Mouse (Mus musculus): Measurements from ENCODE around the gene Iqschfp. TPM values are rescaled to one million over a fixed set of nuclear protein-coding genes. Genes with fewer than 3 reads are reported as not detected.
A peak's percentile ranks its signal among the peaks of the same experiment; 100 is the strongest.

Gene Iqschfp
- polyA plus RNA-seq, 1 experiment from 2014 or later, result 9.6 TPM

DNA sequence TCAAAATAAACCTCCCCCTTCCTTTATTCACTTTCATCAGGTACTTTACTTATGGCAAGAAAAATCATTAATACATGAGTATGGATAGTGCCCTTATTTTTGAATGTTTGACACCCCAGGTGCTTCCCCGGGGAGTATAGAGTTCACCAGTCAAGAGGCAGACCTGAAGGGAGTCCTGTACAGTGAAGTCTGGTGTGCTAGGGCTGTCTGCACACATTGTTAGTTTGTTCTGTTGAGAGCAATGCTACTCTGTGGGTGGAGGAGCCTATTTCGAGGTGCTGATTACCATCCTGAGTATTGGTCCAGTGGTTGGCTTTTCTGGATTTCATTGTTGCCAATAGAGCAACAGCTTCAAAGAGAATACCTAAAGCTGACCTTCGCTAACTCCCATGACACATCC is 26.1 kb downstream of the Iqschfp start:
- 0 out of 2 replicates have a peak overlapping the region, but pooled peaks have one; percentile 35 for H3K27ac ChIP-seq
- ATAC-seq, result peak; percentile 70
- H3K4me3 ChIP-seq (replicated peaks), result no peak overlapping the region
- H3K9ac ChIP-seq (replicated peaks), result no peak overlapping the region
- peaks cover 11% of the 10 kb centered on the region for H3K4me1 ChIP-seq (replicated peaks)
- peaks cover 14% of the 10 kb centered on the region for H3K27me3 ChIP-seq
- no peak overlapping the region for H3K4me2 ChIP-seq (replicated peaks)
- no peaks in the 10 kb centered on the region for H3K36me3 ChIP-seq
- 65% methylated on average over 3 of the region's 3 CpGs for WGBS
- H3K9me3 ChIP-seq, result no peaks in the 10 kb centered on the region

DNA sequence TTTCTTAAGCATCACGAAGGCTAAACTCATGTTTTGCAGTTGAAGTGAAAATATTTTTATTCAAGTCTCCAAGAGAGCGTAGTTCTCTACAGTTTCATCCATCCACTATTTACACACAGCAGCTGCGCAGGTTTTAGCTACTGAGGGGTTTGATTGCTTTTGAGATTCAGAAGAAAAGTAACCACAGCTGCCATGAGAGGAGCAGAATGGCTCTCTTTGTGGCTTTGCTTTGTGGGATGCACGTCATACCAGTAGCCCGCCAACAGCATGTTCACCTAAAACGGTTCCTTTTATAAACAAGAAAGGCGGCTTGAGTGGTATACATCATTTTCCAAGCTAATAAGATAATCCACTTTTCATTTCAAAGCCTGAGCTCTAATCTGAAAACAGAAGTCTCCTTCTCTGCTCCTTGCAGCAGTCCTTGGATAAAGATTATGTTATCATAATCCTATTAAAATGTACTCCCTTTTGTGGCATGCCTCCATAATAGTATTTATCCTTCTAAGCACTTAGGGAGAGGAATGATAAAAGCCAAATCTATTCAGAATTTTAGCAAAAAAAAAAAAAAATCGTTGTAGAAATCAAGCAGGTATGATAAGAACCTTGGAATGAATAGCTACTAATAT is 26.7 kb downstream of the Iqschfp start:
- no peak overlapping the region for H3K27ac ChIP-seq
- WGBS, result 31% methylated on average over 8 of the region's 8 CpGs

DNA sequence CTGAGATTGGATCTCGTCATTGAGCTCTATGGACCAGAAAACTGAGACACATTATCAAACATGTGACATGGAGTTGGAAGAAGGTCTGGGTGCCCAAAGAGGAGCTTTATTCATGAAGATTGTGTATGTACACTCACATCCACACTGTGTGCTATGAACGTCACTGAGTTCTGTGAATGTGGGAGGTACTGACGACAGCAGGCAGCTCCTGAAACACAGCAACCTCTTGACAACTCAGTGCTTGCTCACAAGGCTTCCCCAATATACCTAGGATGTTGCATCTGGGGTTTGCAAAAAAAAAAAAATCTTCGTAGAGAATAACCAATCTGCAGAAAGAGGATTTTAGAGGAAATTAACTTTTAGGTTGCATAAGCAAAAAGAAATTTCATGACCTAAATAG is 31.1 kb downstream of the Iqschfp start:
- 85% methylated on average over 4 of the region's 4 CpGs for WGBS

More for the DNA sequence above, 26.7 kb downstream of the Iqschfp start:
- peak; percentile 93 for ATAC-seq
- peaks cover 11% of the 10 kb centered on the region for H3K4me1 ChIP-seq (replicated peaks)
- H3K36me3 ChIP-seq, result no peaks in the 10 kb centered on the region
- H3K9me3 ChIP-seq, result peaks cover 1% of the 10 kb centered on the region; the same call in 1 of the 2 replicates
- H3K4me3 ChIP-seq (replicated peaks), result no peak overlapping the region
- H3K4me2 ChIP-seq (replicated peaks), result no peak overlapping the region
- peaks cover 15% of the 10 kb centered on the region for H3K27me3 ChIP-seq
- H3K9ac ChIP-seq (replicated peaks), result no peak overlapping the region

DNA sequence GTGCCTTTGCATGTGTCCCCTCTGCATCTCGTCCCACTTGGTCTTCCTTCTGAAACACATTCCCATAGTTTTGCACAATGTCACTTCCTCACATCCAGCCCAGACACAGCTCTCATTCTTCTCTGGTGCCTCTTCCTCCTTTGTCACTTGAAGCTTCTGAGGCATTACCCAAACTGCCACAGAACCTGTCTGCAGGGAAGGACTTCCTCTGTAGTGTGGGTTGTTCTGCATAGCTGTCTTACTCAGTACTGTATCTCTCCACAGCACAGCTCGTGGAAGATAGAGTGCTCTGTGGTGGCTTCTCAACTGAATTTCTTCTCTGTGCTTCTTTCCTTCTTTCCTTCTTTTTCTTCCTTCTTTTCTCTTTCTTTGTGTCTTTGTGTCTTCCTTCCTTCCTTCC is 33.4 kb downstream of the Iqschfp start:
- Histone ChIP-seq H3K27me3 (peaks cover 15% of the 10 kb centered on the region), H3K4me3 (replicated peaks) (no peak overlapping the region), H3K36me3 (no peaks in the 10 kb centered on the region), H3K27ac (no peak overlapping the region), H3K9ac (replicated peaks) (no peak overlapping the region), H3K4me2 (replicated peaks) (no peak overlapping the region), H3K4me1 (replicated peaks) (0 out of 2 replicates have a peak, but pooled peaks cover 3% of the 10 kb centered on the region), H3K9me3 (peaks cover 3% of the 10 kb centered on the region; the same call in 1 of the 2 replicates)
- no peak for ATAC-seq
- WGBS, result 79% methylated on average over 2 of the region's 2 CpGs

More for the DNA sequence above, 31.1 kb downstream of the Iqschfp start:
- Histone ChIP-seq H3K4me1 (replicated peaks) (peaks cover 7% of the 10 kb centered on the region), H3K36me3 (no peaks in the 10 kb centered on the region), H3K9me3 (peaks cover 3% of the 10 kb centered on the region; the same call in 1 of the 2 replicates), H3K27ac (no peak overlapping the region), H3K4me2 (replicated peaks) (no peak overlapping the region), H3K9ac (replicated peaks) (no peak overlapping the region), H3K27me3 (peaks cover 18% of the 10 kb centered on the region), H3K4me3 (replicated peaks) (no peak overlapping the region)
- no peak for ATAC-seq

DNA sequence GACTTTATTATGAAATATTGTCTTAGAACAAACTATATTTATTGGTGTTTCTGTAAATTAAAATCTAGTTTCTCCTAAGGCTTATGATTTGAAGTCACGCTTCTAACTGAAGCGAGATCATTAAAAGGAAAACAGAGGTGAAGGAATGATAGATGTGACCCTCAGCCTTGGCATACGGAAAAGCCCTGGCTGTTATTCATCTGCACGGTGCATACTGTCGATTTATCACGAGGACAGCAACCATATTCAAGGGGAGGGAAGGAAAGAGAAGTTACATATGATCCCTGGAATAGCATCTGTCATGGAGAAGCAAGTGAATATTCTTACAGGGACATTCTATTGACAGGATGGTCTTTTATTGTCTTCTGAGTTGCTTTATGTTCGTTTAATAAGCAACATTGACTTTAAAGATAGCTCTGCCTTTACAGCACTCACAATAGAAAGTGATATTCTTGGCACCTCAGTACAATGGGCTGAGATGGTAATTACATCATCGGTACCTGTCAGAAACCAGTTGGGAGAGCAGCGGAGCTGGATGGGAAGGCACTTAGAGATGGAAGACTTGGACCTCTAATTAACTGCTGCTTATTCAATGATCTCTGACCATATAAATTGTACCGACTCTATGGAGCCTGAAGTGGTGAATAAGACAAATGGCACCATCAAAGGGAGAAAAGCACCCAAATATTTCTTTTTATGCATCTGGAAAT is 38.5 kb downstream of the Iqschfp start:
- H3K27me3 ChIP-seq, result 0 out of 2 replicates have a peak, but pooled peaks cover 4% of the 10 kb centered on the region
- no peak overlapping the region for H3K4me2 ChIP-seq (replicated peaks)
- ATAC-seq, result no peak
- WGBS, result 80% methylated on average over 10 of the region's 10 CpGs
- H3K27ac ChIP-seq, result no peak overlapping the region
- no peaks in the 10 kb centered on the region for H3K9me3 ChIP-seq
- no peaks in the 10 kb centered on the region for H3K36me3 ChIP-seq
- 0 out of 2 replicates have a peak, but pooled peaks cover 3% of the 10 kb centered on the region for H3K4me1 ChIP-seq (replicated peaks)
- no peak overlapping the region for H3K9ac ChIP-seq (replicated peaks)
- H3K4me3 ChIP-seq (replicated peaks), result no peak overlapping the region

DNA sequence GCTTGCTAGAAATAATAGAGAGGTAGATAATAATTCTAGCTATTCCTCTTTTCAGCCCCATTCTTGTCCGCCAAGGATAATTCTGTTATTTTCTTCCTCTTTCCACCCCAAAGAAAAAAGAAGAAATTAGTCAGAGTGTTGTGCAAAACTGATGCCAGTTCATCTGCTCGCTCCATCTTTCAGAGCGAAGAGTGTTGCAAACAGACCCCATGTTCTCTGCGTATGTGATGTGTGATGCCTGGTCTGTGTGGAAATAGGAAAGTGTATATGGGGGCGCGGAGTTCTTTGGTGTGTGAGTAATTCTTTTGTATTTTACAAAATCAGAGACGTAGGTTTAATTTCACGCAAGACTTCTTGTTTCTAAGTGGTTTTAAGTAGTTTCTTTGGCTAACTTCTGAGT is 39.1 kb downstream of the Iqschfp start:
- H3K9ac ChIP-seq (replicated peaks), result no peak overlapping the region
- no peak for ATAC-seq
- no peak overlapping the region for H3K4me3 ChIP-seq (replicated peaks)
- H3K4me2 ChIP-seq (replicated peaks), result no peak overlapping the region
- no peaks in the 10 kb centered on the region for H3K36me3 ChIP-seq
- 0 out of 2 replicates have a peak, but pooled peaks cover 3% of the 10 kb centered on the region for H3K4me1 ChIP-seq (replicated peaks)
- H3K27me3 ChIP-seq, result 0 out of 2 replicates have a peak, but pooled peaks cover 4% of the 10 kb centered on the region
- WGBS, result 79% methylated on average over 8 of the region's 8 CpGs
- H3K27ac ChIP-seq, result no peak overlapping the region
- H3K9me3 ChIP-seq, result no peaks in the 10 kb centered on the region

DNA sequence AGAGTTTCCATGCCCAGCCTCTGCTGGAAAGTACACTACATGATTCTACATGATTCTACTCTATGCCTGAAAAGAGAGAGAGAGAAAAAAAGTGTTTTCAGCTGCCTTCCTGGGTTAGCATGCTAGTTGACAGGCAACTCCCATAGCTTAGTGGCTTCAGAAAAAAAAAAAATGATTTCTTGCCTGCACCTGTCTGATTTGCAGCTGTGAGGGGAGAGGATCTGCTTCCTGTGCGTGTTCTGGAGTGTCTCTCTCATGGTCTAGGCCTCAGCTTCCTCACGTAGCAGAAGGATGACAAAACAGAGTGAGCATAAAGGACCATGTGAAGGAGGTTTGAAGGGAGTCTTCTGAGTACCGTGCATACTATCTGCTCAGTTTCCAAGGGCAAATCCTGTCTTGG is 39.9 kb downstream of the Iqschfp start:
- H3K9ac ChIP-seq (replicated peaks), result no peak overlapping the region
- H3K9me3 ChIP-seq, result no peaks in the 10 kb centered on the region
- no peak for ATAC-seq
- no peaks in the 10 kb centered on the region for H3K36me3 ChIP-seq
- no peak overlapping the region for H3K4me2 ChIP-seq (replicated peaks)
- H3K4me3 ChIP-seq (replicated peaks), result no peak overlapping the region
- WGBS, result 83% methylated on average over 3 of the region's 3 CpGs
- 0 out of 2 replicates have a peak, but pooled peaks cover 6% of the 10 kb centered on the region for H3K27me3 ChIP-seq
- H3K27ac ChIP-seq, result no peak overlapping the region
- 0 out of 2 replicates have a peak, but pooled peaks cover 3% of the 10 kb centered on the region for H3K4me1 ChIP-seq (replicated peaks)

DNA sequence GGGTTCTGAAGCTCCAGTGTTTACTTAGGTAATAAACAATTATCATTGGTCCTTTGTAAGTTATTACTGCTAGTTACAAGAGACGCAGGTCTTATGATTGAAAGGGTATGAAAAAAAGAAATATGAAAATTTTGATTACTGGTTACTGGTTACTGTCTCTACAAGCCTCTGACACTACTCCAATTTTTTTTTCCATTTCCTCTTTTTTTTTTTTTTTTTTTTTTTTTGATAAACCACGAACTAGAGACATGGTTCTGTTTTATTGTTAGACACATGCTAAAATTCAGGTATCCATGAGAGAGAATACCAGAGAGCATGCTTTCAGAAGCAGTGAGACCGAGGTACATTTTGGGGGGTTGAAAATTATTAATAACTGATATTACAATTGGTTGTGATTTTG is 43.8 kb downstream of the Iqschfp start:
- no peak overlapping the region for H3K4me3 ChIP-seq (replicated peaks)
- H3K9ac ChIP-seq (replicated peaks), result no peak overlapping the region
- no peaks in the 10 kb centered on the region for H3K4me1 ChIP-seq (replicated peaks)
- WGBS, result 87% methylated on average over 3 of the region's 3 CpGs
- H3K27ac ChIP-seq, result no peak overlapping the region
- H3K27me3 ChIP-seq, result 0 out of 2 replicates have a peak, but pooled peaks cover 2% of the 10 kb centered on the region
- H3K9me3 ChIP-seq, result no peaks in the 10 kb centered on the region
- H3K36me3 ChIP-seq, result no peaks in the 10 kb centered on the region
- H3K4me2 ChIP-seq (replicated peaks), result no peak overlapping the region
- no peak for ATAC-seq

DNA sequence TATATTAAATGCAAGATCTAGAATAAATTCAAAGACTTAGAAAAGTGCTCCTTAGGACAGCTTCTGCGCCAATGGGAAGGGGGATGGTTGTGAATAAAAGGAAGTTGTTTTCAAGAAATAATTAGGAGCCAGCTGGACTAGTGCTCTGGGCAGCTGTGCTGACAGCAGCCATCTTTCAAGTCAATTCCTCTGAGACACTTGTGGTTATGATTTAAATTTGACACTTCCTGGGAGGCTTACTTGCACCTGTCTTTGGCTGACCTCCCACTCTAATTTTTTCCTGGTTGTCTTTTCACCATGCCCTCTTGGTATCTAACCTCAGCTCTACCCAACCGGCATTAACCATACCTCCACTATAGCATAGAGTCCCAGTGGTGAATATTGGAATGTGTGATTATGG is 55.0 kb downstream of the Iqschfp start:
- 63% methylated on average over 2 of the region's 2 CpGs for WGBS
- Histone ChIP-seq H3K27me3 (no peaks in the 10 kb centered on the region), H3K4me2 (replicated peaks) (no peak overlapping the region), H3K36me3 (no peaks in the 10 kb centered on the region), H3K4me3 (replicated peaks) (no peak overlapping the region), H3K9me3 (no peaks in the 10 kb centered on the region), H3K9ac (replicated peaks) (no peak overlapping the region), H3K4me1 (replicated peaks) (peaks cover under 1% of the 10 kb centered on the region), H3K27ac (no peak overlapping the region)
- ATAC-seq, result no peak

DNA sequence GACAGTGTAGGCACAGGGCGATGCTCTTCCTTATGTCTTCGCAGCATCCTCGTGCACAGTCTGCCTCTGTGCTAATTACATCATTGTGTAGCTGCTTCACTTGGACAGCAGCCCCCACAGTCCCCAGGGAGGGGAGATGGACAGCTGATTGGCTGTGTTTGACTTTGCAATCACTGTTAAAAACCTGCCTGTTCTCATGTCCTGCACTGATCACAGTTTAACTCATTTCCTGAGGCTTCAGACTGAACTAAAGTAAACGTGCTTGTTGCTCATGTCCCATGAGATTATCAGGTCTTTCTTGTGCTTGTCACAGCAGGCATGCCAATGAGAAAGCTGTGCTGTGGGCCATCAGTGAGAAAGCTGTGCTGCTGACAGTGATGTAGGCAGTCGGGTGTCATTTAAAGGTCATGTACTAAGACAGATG is 60.5 kb downstream of the Iqschfp start:
- WGBS, result 34% methylated on average over 5 of the region's 5 CpGs
- Histone ChIP-seq H3K27ac (0 out of 2 replicates have a peak overlapping the region, but pooled peaks have one; percentile 14), H3K9ac (replicated peaks) (no peak overlapping the region), H3K4me1 (replicated peaks) (peaks cover 31% of the 10 kb centered on the region), H3K27me3 (0 out of 2 replicates have a peak, but pooled peaks cover 2% of the 10 kb centered on the region), H3K4me2 (replicated peaks) (no peak overlapping the region), H3K9me3 (no peaks in the 10 kb centered on the region), H3K4me3 (replicated peaks) (no peak overlapping the region), H3K36me3 (no peaks in the 10 kb centered on the region)
- ATAC-seq, result peak; percentile 66

DNA sequence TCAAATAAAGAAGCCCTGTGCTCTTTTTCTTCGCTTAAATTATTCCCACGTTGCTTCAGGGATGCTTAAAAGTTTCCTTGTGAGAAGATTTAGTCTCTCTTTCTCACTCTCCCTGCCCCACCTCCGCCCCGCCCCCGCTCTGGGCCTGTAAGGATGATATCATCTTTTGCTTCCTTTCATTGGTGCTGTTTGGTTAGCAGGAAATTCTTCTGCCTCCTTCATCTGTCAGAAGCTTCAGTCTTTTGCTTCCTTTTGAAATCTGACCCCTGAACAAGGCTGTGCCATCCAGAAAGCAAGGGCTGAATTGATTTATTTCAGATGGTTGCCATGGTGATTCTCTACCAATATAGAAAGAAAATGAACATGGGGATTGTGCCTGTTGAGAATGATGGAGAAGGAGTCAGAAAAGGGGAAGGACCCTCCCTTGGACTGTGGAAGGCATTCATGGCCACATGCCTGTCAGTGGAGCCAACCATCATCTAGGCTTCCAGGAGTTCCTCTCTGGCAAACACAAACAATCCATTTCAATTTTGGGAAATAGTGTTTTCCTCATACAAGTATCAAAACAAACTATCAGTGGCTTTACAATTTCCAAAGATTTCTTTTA is 62.5 kb downstream of the Iqschfp start:
- no peak overlapping the region for H3K4me2 ChIP-seq (replicated peaks)
- 15% methylated on average over 5 of the region's 5 CpGs for WGBS
- H3K9me3 ChIP-seq, result no peaks in the 10 kb centered on the region
- 0 out of 2 replicates have a peak overlapping the region, but pooled peaks have one; percentile 1 for H3K27ac ChIP-seq
- no peak overlapping the region for H3K4me3 ChIP-seq (replicated peaks)
- H3K36me3 ChIP-seq, result no peaks in the 10 kb centered on the region
- 0 out of 2 replicates have a peak, but pooled peaks cover 2% of the 10 kb centered on the region for H3K27me3 ChIP-seq
- peaks cover 45% of the 10 kb centered on the region for H3K4me1 ChIP-seq (replicated peaks)
- peak; percentile 70 for ATAC-seq
- H3K9ac ChIP-seq (replicated peaks), result no peak overlapping the region

DNA sequence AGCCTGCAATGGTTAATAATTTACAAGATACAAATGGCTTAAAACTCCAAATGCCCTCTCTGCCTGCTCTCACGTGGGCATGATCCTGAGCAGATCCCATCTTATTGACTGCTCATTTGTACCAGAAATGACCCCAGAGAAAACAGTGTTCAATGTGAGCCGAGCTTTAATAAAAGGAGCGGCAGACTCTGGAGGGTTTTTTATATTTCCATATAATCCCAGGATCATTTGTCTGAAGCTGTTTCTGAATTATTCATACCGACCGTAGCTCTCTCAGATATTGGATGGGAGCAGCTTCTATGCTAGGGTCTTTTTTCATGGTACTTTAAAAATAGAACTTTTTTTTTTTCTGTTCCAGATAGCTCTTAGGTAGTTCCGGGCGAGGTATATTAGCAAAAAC is 67.6 kb downstream of the Iqschfp start:
- peak overlapping the region; percentile 78 for H3K27ac ChIP-seq
- WGBS, result 8% methylated on average over 7 of the region's 7 CpGs

More for the DNA sequence above, 67.6 kb downstream of the Iqschfp start:
- H3K36me3 ChIP-seq, result no peaks in the 10 kb centered on the region
- H3K9ac ChIP-seq (replicated peaks), result no peak overlapping the region
- no peaks in the 10 kb centered on the region for H3K9me3 ChIP-seq
- H3K4me2 ChIP-seq (replicated peaks), result peak overlapping the region; percentile 19
- no peak overlapping the region for H3K4me3 ChIP-seq (replicated peaks)
- peaks cover 35% of the 10 kb centered on the region for H3K4me1 ChIP-seq (replicated peaks)
- ATAC-seq, result peak; percentile 81
- H3K27me3 ChIP-seq, result 0 out of 2 replicates have a peak, but pooled peaks cover 10% of the 10 kb centered on the region
